Mouse (Mus musculus): ENCODE results near the gene Alox12. TPM values are rescaled to one million over a fixed set of nuclear protein-coding genes. Genes with fewer than 3 reads are reported as not detected.

Alox12 gene
- polyA plus RNA-seq, 1 experiment from 2014 or later: 6.6 TPM

GRCm38 (mm10) chr11:70234497-70234896 lies 20.7 kb downstream of the Alox12 start:
- no peak overlapping the region for H3K4me3 ChIP-seq (ENCODE audit: low read depth, low read length)
- peaks cover 15% of the 10 kb centered on the region for H3K36me3 ChIP-seq (ENCODE audit: insufficient read depth)
- peaks cover 8% of the 10 kb centered on the region for H3K27me3 ChIP-seq (ENCODE audit: insufficient read depth, low read length)
- ATAC-seq (ENCODE audit: insufficient read depth) (no peak), DNase-seq (no peak)
- H3K4me1 ChIP-seq (ENCODE audit: insufficient read depth): peaks cover 4% of the 10 kb centered on the region
- no peaks in the 10 kb centered on the region for H3K9me3 ChIP-seq (ENCODE audit: low read depth, low read length)
- peak overlapping the region; percentile 49; the same call in 1 of the 2 replicates for H3K27ac ChIP-seq (ENCODE audit: low read depth)
- 76% methylated on average over 8 of the region's 8 CpGs for WGBS
- TF ChIP-seq CTCF (IDR thresholded peaks at IDR 0.05; ENCODE audit: low read depth): no peak
- no peak overlapping the region for H3K9ac ChIP-seq
- H3K4me2 ChIP-seq: peak overlapping the region; percentile 64; the same call in 1 of the 2 replicates

GRCm38 (mm10) chr11:70234037-70234436 lies 21.1 kb downstream of the Alox12 start:
- no peak for TF ChIP-seq CTCF (IDR thresholded peaks at IDR 0.05; ENCODE audit: low read depth)
- DNase-seq: no peak
- peaks cover 4% of the 10 kb centered on the region for H3K4me1 ChIP-seq (ENCODE audit: insufficient read depth)
- WGBS: 53% methylated on average over 5 of the region's 5 CpGs
- H3K36me3 ChIP-seq (ENCODE audit: insufficient read depth): peaks cover 15% of the 10 kb centered on the region
- H3K4me3 ChIP-seq (ENCODE audit: low read depth, low read length): no peak overlapping the region
- peaks cover 13% of the 10 kb centered on the region for H3K27me3 ChIP-seq (ENCODE audit: insufficient read depth, low read length)
- no peak overlapping the region; the same call in 1 of the 2 replicates for H3K9ac ChIP-seq
- H3K9me3 ChIP-seq (ENCODE audit: low read depth, low read length): no peaks in the 10 kb centered on the region
- H3K27ac ChIP-seq (ENCODE audit: low read depth): peak overlapping the region; percentile 49; the same call in 1 of the 2 replicates
- H3K4me2 ChIP-seq: peak overlapping the region; percentile 64
- ATAC-seq (ENCODE audit: insufficient read depth): no peak

DNA sequence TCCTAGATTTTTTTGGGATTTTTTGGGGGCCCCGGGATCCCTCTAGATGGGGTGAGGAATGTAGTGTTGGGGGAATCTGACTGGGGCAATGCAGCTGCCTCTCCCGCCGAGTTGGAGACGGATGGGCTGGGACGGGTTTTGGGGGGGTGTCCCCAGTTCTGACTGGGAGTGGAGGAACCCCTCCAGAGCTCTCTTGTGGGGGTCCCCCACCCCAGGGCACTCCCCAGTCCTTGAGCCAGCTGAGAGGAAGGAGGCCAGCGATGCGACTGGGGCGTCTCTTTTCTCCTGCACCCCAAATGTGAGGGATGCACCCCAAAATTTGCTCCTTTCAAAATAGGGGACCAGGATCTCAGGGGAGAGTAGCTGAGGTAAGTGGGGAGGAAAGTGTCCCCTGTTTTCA lies 22.1 kb downstream of the Alox12 start:
- ATAC-seq (ENCODE audit: insufficient read depth) (no peak), DNase-seq (no peak)
- Histone ChIP-seq H3K9me3 (ENCODE audit: low read depth, low read length) (no peaks in the 10 kb centered on the region), H3K4me1 (ENCODE audit: insufficient read depth) (peaks cover 4% of the 10 kb centered on the region), H3K9ac (peak overlapping the region; percentile 53), H3K27ac (ENCODE audit: low read depth) (0 out of 2 replicates have a peak overlapping the region, but pooled peaks have one; percentile 47), H3K4me2 (peak overlapping the region; percentile 64), H3K4me3 (ENCODE audit: low read depth, low read length) (peak overlapping the region; percentile 33), H3K36me3 (ENCODE audit: insufficient read depth) (peaks cover 15% of the 10 kb centered on the region), H3K27me3 (ENCODE audit: insufficient read depth, low read length) (peaks cover 23% of the 10 kb centered on the region)
- TF ChIP-seq CTCF (IDR thresholded peaks at IDR 0.05; ENCODE audit: low read depth): no peak
- WGBS: 37% methylated on average over 8 of the region's 8 CpGs

- DNase-seq: peak; percentile 66
- H3K4me3 ChIP-seq (ENCODE audit: low read depth, low read length): peak overlapping the region; percentile 33
- H3K27ac ChIP-seq (ENCODE audit: low read depth): 0 out of 2 replicates have a peak overlapping the region, but pooled peaks have one; percentile 47
- H3K9me3 ChIP-seq (ENCODE audit: low read depth, low read length): no peaks in the 10 kb centered on the region
- H3K4me2 ChIP-seq: peak overlapping the region; percentile 64
- H3K4me1 ChIP-seq (ENCODE audit: insufficient read depth): peaks cover 4% of the 10 kb centered on the region
- H3K36me3 ChIP-seq (ENCODE audit: insufficient read depth): peaks cover 15% of the 10 kb centered on the region
- peak overlapping the region; percentile 53 for H3K9ac ChIP-seq
- 5% methylated on average over 9 of the region's 10 CpGs for WGBS
- no peak for TF ChIP-seq CTCF (IDR thresholded peaks at IDR 0.05; ENCODE audit: low read depth)
- ATAC-seq (ENCODE audit: insufficient read depth): no peak
- peaks cover 28% of the 10 kb centered on the region for H3K27me3 ChIP-seq (ENCODE audit: insufficient read depth, low read length)
Observed at GRCm38 (mm10) chr11:70232546-70232945, 22.6 kb downstream of the Alox12 start.

DNA sequence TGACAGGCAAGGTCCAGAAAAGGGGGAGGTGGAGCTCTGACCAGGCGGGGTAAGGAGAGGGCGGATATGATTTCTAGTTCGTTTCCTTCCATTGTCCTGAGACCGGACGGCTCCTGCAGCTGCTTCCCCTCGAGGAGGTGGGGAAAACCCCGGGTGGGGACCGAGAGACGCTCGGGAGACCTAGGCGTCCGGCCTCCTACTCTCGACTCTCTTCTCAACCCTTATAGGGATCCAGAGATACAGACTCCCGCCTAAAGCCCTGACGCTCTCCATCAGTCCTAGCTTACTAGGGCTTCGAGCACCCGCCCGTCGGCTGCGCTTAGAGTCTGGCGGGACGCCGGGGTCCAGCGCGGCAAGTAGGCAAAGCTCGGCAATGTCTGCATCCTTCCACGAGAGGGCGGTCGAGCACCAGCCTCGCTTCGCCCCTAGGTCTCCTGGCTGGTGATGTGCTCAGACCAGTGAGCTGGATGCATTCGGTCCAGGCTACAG lies 24.9 kb downstream of the Alox12 start:
- peak; percentile 98 for TF ChIP-seq CTCF (IDR thresholded peaks at IDR 0.05; ENCODE audit: low read depth)
- H3K27ac ChIP-seq (ENCODE audit: low read depth): peak overlapping the region; percentile 63
- peaks cover 8% of the 10 kb centered on the region for H3K36me3 ChIP-seq (ENCODE audit: insufficient read depth)
- H3K9me3 ChIP-seq (ENCODE audit: low read depth, low read length): no peaks in the 10 kb centered on the region
- H3K27me3 ChIP-seq (ENCODE audit: insufficient read depth, low read length): peaks cover 48% of the 10 kb centered on the region
- H3K4me2 ChIP-seq: peak overlapping the region; percentile 63
- 3% methylated on average over 32 of the region's 32 CpGs for WGBS
- peak overlapping the region; percentile 39 for H3K4me3 ChIP-seq (ENCODE audit: low read depth, low read length)
- H3K4me1 ChIP-seq (ENCODE audit: insufficient read depth): peaks cover 6% of the 10 kb centered on the region
- peak; percentile 54 for ATAC-seq (ENCODE audit: insufficient read depth)
- DNase-seq: peak; percentile 95
- H3K9ac ChIP-seq: peak overlapping the region; percentile 4; the same call in 1 of the 2 replicates

GRCm38 (mm10) chr11:70229260-70230010 lies 25.7 kb downstream of the Alox12 start, which contains the start of gene Bcl6b:
Gene Bcl6b (minus strand): TSS chr11:70229798.
- Histone ChIP-seq H3K27ac (ENCODE audit: low read depth) (peak within 1 kb of the TSS; percentile 74), H3K4me1 (ENCODE audit: insufficient read depth) (peaks cover 6% of the 10 kb centered on the region), H3K36me3 (ENCODE audit: insufficient read depth) (0 out of 2 replicates have a peak, but pooled peaks cover 3% of the 10 kb centered on the region), H3K9me3 (ENCODE audit: low read depth, low read length) (no peaks in the 10 kb centered on the region), H3K9ac (peak within 1 kb of the TSS; percentile 50), H3K27me3 (ENCODE audit: insufficient read depth, low read length) (peaks cover 48% of the 10 kb centered on the region), H3K4me3 (ENCODE audit: low read depth, low read length) (peak within 1 kb of the TSS; percentile 39), H3K4me2 (peak within 1 kb of the TSS; percentile 63)
- no peak for TF ChIP-seq CTCF (IDR thresholded peaks at IDR 0.05; ENCODE audit: low read depth)
- peak; percentile 49 for DNase-seq
- WGBS: 2% methylated on average over 39 of the region's 39 CpGs
- no peak for ATAC-seq (ENCODE audit: insufficient read depth)

GRCm38 (mm10) chr11:70228828-70229227 lies 26.3 kb downstream of the Alox12 start:
- DNase-seq: peak; percentile 94
- H3K27ac ChIP-seq (ENCODE audit: low read depth): peak overlapping the region; percentile 74
- WGBS: under 1% methylated on average over 19 of the region's 19 CpGs
- peak overlapping the region; percentile 63 for H3K4me2 ChIP-seq
- peak overlapping the region; percentile 50 for H3K9ac ChIP-seq
- peaks cover 48% of the 10 kb centered on the region for H3K27me3 ChIP-seq (ENCODE audit: insufficient read depth, low read length)
- peak; percentile 57 for ATAC-seq (ENCODE audit: insufficient read depth)
- 0 out of 2 replicates have a peak, but pooled peaks cover 3% of the 10 kb centered on the region for H3K36me3 ChIP-seq (ENCODE audit: insufficient read depth)
- TF ChIP-seq CTCF (IDR thresholded peaks at IDR 0.05; ENCODE audit: low read depth): no peak
- peaks cover 6% of the 10 kb centered on the region for H3K4me1 ChIP-seq (ENCODE audit: insufficient read depth)
- H3K4me3 ChIP-seq (ENCODE audit: low read depth, low read length): peak overlapping the region; percentile 39
- no peaks in the 10 kb centered on the region for H3K9me3 ChIP-seq (ENCODE audit: low read depth, low read length)

Measured in lung, embryonic 14.5 days (tissue).